Mouse (Mus musculus) heart, adult 11 months (tissue): Measurements from ENCODE around the gene Sh3bp1.

Experiments
- DNase-seq: peaks from one replicate; pipeline ENCODE4 v3.0.0; 2022

The Sh3bp1 gene

DNA sequence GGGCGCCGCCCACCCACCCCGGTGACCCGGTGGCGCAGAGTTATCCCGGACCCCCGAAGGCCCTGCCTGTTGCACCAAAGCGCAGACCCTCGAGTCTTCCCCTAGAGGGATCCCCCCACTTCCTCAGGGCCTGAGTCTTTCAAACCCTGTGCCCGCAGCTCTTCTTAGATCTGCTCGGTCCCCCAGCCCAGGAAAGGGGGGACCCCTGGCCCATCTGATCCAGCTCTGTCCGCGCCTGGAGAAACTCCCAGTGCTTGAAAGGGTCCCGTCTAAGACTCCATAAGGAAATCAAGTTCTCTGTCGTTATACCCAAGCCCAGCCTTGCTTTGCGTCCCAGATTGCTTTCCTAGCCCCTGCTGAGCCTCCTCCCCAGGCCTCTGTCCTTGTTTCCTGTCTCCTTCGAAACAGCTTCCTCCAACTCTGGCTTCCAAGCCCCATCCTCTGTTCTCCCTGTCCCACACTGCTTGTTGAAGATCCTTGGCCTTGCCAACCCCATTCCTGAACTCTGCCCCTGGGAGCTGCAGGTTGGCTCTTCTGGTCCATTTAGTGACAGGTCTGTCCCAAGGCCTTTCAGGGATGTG lies 21.7 kb upstream of the Sh3bp1 start:
- DNase-seq: peak; percentile 95

DNA sequence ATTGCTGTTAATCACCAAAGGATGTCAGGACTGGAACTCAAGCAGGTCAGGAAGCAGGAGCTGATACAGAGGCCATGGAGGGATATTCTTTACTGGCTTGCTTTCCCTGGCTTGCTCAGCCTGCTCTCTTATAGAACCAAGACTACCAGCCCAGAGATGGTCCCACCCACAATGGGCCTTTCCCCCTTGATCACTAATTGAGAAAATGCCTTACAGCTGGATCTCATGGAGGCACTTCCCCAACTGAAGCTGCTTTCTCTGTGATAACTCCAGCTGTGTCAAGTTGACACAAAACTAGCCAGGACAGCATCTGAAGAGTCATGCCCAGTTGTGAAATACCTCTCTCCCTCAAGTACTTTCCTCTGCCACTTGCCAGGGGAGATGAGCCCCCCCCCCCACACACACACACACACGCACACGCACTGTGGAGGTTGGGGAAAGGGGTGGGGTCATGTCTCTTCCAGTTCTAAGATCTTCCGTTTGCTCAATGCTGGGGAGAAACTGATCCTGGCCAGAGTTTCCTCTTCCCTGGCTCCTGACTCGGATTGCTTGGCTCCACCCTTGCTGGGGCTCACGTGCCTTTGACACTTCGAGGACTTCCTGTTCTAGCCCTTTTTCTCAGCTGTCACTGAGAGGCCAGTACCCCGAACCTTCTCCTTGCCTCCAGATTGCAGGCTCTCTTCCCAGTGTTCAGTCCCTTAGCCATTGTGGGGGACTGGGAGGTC lies 20.6 kb upstream of the Sh3bp1 start:
- peak; percentile 97 for DNase-seq

DNA sequence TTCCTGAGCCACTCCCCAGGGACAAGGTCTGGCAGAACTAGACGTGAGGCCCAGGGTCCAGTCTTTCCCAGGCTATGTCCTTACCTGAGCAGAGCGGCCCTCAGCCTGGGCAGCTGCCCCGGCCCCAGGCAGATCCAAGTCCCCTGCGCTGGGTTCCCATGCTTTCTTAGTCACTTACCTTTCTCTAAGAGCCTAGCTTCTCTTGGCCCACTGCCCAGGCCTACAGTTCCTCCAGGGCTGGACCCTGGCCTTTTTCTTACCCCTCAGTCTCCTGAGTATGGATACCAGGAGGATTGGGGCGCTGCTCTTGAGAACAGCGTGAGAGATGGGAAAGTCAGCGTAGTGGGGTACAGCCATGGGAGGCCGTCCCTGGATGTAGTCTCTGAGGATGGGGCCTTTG lies 19.1 kb upstream of the Sh3bp1 start:
- DNase-seq: no peak

DNA sequence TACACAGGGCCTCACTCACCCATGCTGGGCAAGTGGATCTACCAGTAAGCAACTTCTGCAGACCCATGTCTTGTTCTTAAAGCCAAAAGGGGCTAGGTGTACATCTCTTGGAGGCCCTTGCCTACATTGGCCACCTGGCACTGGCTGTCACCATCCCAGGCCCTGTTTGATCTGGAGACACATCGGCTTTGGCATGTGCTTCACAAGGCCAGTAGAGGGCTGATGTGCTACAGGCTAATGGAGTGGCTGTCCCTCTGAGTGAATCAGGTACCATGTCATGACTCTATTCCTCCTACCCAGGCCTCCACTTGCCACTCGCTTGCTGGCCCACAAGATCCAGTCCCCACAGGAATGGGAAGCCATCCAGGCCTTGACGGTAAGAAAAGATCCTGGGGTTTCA lies 17.7 kb upstream of the Sh3bp1 start:
- DNase-seq: no peak

DNA sequence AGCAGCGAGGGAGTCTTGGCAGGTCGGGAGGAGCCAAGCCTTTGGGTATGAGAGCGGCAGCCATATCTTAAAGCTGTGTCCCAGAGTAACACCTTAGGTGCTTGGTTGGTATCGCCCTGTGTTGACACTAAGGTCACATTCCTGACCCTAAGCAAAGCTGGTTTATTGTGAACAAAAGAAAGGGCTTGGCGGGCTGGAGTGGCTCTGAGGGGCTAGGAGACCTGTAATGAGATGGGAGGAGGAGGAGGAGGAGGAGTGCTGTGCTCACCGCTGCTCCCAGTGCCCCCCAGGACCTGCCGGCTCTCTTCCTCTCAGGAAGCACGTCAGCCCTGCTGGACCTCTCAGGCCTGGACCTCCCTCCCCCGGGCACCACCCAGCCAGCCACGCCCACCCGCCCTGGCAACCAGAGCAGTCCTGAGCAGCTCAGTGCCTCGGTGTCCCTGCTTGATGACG lies 10.1 kb upstream of the Sh3bp1 start:
- no peak for DNase-seq

DNA sequence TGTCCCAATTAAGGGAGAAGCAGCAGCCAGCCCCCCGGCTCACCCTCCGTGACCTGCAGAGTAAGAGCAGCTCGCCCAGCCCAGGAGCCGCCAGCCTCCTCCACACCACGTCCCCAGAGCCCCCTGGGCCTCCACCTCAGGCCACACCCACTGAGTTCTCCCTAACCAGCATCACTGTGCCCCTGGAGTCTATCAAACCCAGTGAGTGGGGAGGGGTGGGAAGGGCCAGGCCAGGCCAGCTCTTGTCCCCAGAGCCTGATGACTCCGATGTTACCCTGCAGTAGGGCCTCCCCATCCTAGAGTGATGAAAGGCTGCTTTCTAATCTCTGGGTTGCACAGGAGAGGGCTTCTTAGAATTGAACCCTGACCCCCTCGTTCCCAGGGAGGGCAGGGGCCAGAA lies 7.1 kb upstream of the Sh3bp1 start:
- no peak for DNase-seq

DNA sequence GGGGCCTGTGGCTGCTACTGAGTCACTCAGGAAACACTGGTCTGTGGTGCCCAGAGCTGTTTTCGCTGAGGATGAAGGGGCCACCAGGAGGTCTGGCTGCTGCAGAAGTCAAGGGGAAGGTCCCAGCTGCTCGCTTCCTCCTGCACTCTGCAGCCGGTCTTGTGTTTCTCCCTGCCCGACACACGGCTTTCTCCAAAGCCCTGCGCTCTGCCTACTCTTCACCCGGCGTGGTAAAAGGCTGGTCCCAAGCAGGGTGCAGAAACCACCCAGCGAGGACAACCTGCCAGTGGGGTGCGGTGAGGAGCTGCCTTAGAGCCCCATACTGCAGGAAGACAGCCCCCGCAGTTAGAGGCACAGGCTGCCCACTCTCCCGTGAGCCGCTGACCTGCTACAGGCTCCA lies 4.8 kb upstream of the Sh3bp1 start:
- DNase-seq: no peak

DNA sequence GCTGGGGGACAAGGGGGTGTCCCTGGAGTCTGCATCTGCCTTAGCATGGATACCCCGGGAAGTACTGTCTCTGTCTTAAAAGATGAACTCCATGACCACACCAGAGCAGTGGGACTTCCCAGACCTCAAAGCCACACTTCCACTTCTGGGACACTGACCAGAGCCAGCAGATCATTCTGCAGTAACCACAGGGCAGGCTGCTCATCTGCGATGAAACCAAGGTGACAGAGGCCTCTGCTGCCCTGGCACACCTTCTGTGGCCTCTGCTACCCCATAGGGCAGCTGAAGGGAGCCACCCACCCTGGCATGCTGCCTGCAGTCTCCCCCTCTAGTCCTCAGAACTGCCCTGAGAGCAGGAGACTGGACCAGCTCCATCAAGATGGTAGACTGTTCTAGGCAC lies 3.8 kb upstream of the Sh3bp1 start:
- DNase-seq: peak; percentile 94

DNA sequence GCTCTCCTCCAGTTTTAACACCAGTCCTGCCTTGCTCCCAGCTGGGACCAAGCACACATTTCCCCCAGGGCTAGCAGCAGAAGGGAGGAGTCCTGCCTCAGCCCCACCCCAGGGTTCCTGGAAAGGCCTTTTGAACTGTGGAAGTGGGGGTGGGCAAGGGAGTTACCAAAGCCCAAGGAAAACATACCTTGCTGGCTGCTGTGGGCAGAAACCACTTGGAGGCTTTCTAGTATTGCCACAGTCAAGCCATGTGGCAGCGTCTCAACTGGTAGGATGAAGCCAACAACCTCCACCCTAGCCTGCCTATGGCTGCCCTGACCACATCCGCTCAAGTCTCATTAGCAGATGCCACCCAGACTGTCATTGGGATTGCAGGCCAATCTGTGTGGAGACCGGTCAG lies 3.4 kb upstream of the Sh3bp1 start:
- DNase-seq: peak; percentile 93

DNA sequence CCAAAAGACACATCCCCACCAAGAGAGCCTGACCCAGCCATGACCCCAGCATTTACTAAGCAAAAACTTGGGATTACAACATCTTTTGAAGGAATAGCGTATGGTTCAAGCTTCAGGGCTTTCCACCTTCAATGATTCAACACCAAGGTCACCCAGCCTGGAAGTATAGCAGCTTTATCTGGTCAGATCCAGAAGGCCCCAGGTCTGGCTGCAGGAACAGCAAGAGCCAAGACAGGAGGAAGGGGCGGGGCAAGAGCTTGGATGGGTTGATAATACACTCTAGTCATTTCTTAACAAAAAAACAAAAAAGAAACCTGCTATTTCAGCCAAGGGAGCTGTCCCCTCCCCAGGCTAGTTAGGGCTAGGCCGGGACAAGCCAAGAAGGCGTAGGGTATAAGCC lies 2.1 kb upstream of the Sh3bp1 start:
- no peak for DNase-seq

DNA sequence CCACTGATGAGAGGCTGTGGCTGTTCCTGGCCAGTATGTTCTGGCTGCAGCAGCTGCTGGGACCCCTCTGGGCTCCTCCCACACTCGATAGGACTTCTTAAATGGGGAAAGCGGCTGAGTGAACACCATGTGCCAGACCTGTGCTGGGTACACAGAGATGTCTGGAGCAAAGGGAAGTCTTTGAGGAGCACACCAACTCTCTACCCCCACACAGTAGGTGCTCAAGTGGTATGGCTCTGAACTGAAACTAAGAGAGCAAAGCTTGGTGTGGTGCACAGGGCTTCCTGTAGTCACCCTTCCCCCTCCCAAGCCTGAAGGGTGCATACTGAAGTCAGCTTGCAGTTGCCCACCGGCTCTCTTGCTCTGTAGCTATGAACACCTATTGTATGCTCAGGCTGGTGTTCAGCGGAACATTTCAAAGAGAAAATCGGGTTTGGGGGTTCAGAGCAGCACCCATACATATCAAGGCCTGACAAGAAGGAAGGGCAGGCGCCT lies 1.0 kb upstream of the Sh3bp1 start:
- DNase-seq: no peak

DNA sequence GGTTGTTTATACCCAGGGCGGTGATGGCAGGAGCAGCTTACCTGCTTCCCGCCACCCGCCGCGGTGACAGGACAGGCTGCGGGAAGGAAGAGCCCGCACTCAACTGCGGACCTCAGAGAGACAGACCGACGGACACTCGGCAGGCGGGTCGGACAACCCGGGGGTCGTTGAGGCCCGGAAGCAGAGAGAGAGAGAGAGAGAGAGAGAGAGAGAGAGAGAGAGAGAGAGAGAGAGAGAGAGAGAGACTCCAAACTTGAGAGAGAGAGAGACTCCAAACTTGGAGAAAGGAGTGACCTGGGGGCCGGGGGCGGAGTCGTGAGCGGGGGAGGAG lies 194 bp upstream of the Sh3bp1 start, which contains the start of gene Gm49510:
Gene Gm49510 (plus strand): TSS at position 259 of the 331 bp plus-strand sequence.
- DNase-seq: no peak

DNA sequence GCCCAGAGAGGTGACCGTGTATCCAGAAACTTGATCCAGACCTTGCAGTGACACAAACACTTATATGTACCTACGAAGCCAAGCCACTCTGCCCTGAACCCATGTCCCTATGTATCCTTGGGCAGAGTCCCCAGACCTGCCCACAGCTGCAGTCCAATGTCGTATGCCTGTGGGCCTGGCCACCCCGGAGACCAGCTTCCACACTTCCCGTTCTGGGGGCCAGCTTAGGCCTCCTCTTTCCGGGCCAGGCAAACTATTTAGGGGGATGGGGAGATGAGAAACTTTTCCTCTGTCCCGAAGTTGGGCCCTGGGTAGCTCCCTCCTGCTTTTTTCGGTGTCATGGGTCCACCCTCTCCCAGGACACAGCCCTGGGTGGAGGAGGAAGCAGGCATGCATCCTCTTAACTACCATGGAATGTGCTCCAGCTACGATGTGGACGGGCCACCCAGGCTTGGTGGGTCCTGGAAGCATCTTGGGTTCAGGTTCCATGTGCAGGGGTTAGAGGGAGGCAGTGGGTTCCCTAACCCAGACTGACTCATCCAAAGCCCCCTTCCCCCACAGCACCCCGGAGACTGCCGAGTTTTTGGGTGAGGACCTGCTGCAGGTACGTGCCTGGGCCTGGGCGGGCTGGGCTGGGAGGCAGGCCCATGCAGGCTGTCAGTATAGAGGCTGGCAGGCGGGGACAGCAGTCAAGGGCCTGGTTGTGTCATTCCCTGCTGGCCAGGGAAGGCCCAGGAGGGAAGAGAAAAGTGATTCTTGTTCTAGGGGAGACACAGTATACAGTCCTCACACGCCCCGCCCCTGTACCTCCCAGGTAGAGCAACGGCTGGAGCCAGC lies 1.2 kb downstream of the Sh3bp1 start:
- peak; percentile 96 for DNase-seq

DNA sequence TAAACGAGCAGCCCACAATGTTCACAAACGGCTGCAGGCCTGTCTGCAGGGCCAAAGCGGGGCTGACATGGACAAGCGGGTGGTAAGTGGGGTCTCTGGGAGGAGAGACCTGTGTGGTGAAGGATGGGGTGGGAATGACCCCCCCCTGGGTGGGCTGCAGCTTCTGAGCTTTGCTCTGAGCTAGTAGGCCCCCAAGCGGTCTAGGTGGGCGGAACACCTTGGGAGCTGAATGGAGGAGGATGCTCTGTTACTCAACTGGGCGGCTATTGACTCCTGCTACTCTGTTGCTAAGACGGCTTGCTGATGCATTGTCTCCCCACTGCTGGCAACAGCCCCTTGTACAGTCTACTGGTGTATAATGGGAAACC lies 1.8 kb downstream of the Sh3bp1 start:
- DNase-seq: no peak

DNA sequence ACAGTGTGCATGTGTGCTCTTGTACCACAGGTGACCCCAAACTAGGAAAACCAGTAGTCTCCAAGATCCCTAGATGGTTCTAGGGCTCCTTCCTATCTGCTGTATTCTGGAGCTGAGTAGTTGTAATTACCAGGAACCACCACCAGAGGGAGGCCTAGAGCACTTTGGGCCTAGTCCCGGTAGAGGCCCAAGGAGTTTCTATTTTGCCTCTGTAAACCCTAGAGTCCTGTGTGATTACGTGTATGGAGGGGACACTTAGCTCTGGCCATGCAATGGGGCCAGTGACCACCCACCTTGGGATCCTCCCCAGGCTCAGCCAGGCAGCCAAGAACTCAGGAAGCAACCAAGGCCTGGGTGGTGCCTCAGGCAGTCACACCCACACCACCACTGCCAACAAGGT lies 3.7 kb downstream of the Sh3bp1 start:
- DNase-seq: peak; percentile 96

DNA sequence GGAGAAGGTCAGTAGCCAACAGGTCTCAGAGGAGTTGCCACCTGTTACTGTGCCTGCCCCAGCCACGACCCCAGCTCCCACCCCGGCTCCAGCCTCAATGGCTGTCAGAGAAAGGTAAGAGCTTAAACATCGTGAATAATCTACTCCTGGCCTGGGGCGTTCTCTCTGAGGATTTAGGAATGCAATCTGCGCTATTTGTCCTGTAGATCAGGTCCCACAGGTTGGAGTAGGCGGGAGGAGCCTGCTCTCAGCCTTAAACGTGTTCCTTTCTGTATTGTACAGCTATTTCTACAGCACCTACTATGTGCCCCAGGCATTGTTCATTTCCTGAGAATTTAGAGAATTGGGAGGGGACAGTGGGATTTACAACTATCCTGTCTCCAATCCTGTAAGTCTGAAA lies 8.8 kb downstream of the Sh3bp1 start:
- DNase-seq: no peak

DNA sequence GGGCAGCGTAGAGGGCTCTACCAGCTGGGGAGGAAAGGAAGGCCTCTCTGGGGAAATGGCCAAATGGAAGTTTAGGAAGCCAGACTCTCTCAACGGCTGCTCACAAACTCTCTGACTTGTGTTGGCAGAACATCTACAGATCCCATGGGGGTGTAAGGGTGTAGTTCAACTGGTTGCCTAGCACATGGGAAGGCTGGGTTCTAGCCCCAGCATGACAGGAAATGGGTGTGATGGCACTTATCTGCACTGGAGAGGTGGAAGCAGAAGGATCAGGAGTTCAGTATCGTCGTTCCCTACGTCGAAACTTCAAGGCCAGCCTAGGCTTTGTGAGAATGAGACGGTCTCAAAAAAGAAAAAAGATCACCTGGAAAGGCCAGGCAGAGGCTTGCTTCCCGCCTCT lies 9.4 kb downstream of the Sh3bp1 start:
- DNase-seq: no peak

DNA sequence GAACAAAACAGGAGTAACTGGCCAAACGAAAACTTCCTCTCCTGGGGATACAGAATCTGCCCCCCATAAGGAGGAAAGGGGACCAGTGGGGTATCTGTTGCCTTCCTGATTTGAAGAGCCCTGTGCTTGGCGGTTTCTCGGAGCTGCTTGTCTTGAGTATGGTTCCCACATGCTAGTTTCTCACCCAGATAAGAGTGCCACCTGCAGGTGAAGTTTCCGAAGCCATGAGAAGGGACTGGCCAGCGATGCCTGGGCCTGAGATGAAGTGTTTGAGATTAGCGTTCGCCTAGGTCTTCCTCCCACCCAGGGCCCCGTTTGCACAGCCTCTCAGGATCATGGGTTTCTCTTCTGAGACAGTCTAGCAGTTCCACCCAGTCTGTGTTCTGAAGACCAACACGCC lies 12.5 kb downstream of the Sh3bp1 start:
- no peak for DNase-seq

DNA sequence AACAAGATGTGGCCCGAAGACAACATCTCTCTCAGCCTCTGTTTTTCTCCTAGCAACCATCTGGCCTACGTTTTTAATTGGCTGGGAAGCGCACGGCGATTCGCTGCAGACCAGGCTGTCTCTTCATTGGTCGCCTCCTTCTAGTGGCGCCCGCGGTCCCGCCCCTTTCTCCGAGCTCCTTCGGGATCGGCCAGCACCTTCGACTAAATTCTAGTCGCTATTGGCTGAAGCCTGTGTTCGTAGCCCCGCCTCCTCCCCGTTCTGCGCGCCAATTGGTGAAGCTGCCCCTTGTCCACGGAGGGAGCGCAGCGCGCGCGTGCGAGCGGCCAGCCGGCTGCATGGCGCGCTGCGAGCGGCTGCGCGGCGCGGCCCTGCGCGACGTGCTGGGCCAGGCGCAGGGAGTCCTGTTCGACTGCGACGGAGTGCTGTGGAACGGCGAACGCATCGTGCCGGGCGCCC lies 14.1 kb downstream of the Sh3bp1 start, which contains the start of gene Pdxp:
Gene Pdxp (plus strand): TSS at position 288 of the 459 bp plus-strand sequence.
- peak; percentile 99 for DNase-seq

DNA sequence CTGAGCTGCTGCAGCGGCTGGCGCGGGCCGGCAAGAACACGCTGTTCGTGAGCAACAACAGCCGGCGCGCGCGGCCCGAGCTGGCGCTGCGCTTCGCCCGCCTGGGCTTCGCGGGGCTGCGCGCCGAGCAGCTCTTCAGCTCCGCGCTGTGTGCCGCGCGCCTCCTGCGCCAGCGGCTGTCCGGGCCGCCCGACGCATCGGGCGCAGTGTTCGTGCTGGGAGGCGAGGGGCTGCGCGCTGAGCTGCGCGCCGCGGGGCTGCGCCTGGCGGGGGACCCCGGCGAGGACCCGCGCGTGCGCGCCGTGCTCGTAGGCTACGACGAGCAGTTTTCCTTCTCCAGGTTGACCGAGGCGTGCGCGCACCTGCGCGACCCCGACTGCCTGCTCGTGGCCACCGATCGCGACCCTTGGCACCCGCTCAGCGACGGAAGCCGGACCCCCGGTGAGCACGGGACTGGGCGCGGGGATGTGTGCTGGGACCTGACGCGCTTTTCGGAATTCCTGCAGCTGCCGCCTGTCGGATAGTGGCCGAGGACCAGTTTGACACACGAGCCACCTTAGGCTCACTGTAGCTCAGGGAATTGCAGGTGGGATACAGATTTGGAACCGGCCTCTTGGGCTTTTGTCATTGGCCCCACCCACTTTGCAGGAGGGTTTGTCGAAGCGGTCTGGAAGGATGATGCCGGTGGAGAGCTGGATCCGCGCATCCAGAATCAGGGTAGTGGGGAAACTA lies 14.7 kb downstream of the Sh3bp1 start:
- peak; percentile 94 for DNase-seq

DNA sequence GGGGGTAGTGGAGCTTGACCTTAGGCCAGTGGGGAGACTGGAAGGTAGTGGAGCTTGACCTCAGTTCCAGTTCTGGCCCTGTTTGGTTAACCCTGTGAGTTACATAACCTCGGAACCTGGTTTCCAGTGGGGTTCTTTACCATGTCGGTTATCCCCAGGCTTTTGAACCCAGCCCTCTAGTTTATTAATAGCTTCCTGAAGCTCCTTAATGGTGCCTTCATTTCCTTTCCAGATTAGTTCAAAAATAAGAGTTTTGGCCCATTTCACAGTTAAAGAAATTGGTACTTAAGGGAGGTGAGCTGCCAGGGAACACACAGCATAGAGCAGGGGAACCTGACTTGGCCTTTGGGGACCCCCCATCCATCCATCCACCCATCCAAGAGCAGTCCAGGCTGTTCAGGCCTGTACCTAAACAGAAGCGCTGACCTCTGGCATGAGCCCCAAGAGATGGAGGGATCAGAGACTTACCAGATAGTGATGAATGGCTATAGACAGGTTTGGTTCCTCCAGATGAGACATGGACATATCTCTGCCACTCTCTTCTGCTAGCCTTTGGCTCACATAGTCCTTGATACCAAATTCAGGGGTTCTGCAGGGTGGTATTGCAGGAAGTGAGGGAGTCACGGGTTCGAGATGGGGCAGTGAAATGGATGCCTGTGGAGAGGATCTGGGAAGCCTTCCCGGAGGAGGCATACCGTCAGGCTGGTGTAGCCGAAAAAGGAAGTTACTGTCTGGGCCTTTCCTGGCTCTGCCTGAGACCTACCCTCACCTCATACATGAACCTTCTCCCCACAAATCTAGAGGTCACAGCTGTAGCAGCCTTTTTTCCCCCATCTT lies 15.5 kb downstream of the Sh3bp1 start:
- no peak for DNase-seq

DNA sequence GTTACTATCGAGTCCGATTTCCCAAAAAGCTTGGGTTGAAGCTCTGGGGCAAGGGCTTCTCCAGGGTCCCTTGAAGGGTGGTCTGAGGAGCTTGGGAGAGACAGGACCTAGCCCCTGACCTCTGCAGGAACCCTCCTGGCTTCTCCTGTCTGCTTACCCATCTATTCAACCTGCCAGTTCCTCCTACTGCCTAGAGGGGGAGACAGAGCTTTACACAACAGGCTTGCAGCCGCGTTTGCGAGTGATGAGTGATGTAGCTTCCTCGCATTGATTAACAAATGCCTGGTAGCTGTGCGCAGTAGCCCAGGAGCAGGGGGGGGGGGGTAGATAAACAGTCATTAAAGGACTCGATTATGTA lies 16.1 kb downstream of the Sh3bp1 start:
- peak; percentile 98 for DNase-seq
